8 mouse cellular contexts compared by ENCODE assay signal in the genomic region with DNA sequence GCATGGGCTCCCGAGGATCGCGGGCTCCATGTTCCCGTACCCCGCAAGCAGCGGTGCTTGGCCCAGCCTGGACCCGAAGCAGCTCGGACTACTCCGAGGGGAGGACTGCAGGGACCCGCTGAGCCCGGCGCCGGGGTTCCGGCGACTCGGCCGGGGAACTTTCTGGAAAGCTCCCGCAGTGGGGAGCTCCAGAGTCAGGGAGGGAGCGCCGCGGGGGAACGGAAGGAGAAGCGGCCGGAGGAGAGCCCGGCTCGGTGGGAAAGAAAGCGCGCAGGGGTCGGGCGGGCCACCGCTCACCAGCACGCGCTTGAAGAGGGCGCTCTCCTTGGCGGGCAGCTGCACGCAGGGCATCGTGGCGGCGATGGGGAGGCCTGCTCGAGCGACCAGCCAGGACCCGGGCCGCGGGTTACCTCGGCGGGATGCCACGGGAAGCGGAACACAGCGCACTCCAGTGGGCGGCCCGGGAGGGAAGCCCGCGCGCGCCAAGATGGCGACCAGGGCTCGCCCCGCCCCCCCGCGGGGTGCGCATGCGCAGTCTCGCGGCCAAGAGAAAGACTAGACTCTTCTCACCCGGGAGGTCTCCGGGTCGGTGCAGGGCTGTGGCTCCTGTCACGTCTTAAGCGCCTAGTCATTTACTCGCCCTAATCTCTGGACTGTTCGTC. TPM values are rescaled to one million over a fixed set of nuclear protein-coding genes. Genes with fewer than 3 reads are reported as not detected.
DNase-seq lines count a peak whose midpoint lies in the region; ATAC-seq and TF ChIP-seq lines count a peak whose summit lies in the region.

Gene Naa16, minus strand, starts transcription at position 514 of the 662 bp plus-strand sequence.

- H3K9ac ChIP-seq in forebrain, postnatal 0 days, result peak within 1 kb of the TSS; percentile 53
- peak within 1 kb of the TSS; percentile 94 for H3K9ac ChIP-seq in lung, embryonic 16.5 days (ENCODE audit: low read length)

- peaks cover 42% of the 10 kb centered on the region for H3K4me1 ChIP-seq in G1E (ENCODE audit: insufficient read depth, low read depth, low read length)
- H3K4me1 ChIP-seq in forebrain, postnatal 0 days (ENCODE audit: insufficient read depth), result peaks cover 4% of the 10 kb centered on the region; the same call in 1 of the 2 replicates
- H3K4me1 ChIP-seq in lung, embryonic 16.5 days (replicated peaks; ENCODE audit: control insufficient read depth, insufficient read depth, low read length), result peaks cover 7% of the 10 kb centered on the region

- peak within 1 kb of the TSS; percentile 65 for H3K4me2 ChIP-seq in forebrain, postnatal 0 days (ENCODE audit: low read depth)
- H3K4me2 ChIP-seq in lung, embryonic 16.5 days (ENCODE audit: low read depth, low read length), result peak within 1 kb of the TSS; percentile 79

- no peak for TF ChIP-seq CTCF in G1E (IDR thresholded peaks at IDR 0.05; ENCODE audit: low read depth, low read length)
- TF ChIP-seq CTCF in forebrain, postnatal 0 days (IDR thresholded peaks at IDR 0.05; ENCODE audit: low read depth), result peak; percentile 79

- peak within 1 kb of the TSS; percentile 84 for H3K4me3 ChIP-seq in G1E (ENCODE audit: low read depth, low read length)
- H3K4me3 ChIP-seq in forebrain, postnatal 0 days (ENCODE audit: low read depth, low read length), result peak within 1 kb of the TSS; percentile 84
- H3K4me3 ChIP-seq in lung, embryonic 16.5 days (ENCODE audit: low read length), result peak within 1 kb of the TSS; percentile 85

- WGBS in forebrain, postnatal 0 days, result 2% methylated on average over 71 of the region's 71 CpGs
- WGBS in lung, embryonic 16.5 days, result under 1% methylated on average over 64 of the region's 71 CpGs

- H3K27ac ChIP-seq in forebrain, postnatal 0 days (ENCODE audit: low read depth, low read length), result peak within 1 kb of the TSS; percentile 79
- peak within 1 kb of the TSS; percentile 97 for H3K27ac ChIP-seq in lung, embryonic 16.5 days (ENCODE audit: low read length)

- peak; percentile 77 for ATAC-seq in G1E (ENCODE audit: extremely low read depth, insufficient number of reproducible peaks, low FRiP score, poor library complexity, severe bottlenecking)
- peak; percentile 96 for ATAC-seq in forebrain, postnatal 0 days
- peak; percentile 74 to 86 for ATAC-seq in hematopoietic stem cell, adult 5-6 weeks (replicated peaks in 1 of 2; ENCODE audit: insufficient read depth in 1 of 2, low FRiP score in 2 of 2, low TSS enrichment in 1 of 2, low read depth in 1 of 2, poor library complexity in 2 of 2, severe bottlenecking in 2 of 2)
- ATAC-seq in lung, embryonic 16.5 days (ENCODE audit: low read depth), result peak; percentile 97

- peaks cover 26% of the 10 kb centered on the region for H3K36me3 ChIP-seq in G1E (replicated peaks)
- peaks cover 3% of the 10 kb centered on the region; the same call in 1 of the 2 replicates for H3K36me3 ChIP-seq in forebrain, postnatal 0 days (ENCODE audit: insufficient read depth)
- H3K36me3 ChIP-seq in lung, embryonic 16.5 days (ENCODE audit: control insufficient read depth, insufficient read depth, low read length), result 0 out of 2 replicates have a peak, but pooled peaks cover 4% of the 10 kb centered on the region

- H3K9me3 ChIP-seq in G1E (replicated peaks), result no peaks in the 10 kb centered on the region
- H3K9me3 ChIP-seq in forebrain, postnatal 0 days (ENCODE audit: low read length), result no peaks in the 10 kb centered on the region
- H3K9me3 ChIP-seq in lung, embryonic 16.5 days (ENCODE audit: control insufficient read depth, low read length), result no peaks in the 10 kb centered on the region

- H3K27me3 ChIP-seq in G1E (ENCODE audit: insufficient read depth, low read length), result no peaks in the 10 kb centered on the region
- no peaks in the 10 kb centered on the region for H3K27me3 ChIP-seq in forebrain, postnatal 0 days (ENCODE audit: insufficient read depth, low read length)
- H3K27me3 ChIP-seq in lung, embryonic 16.5 days (ENCODE audit: control insufficient read depth, insufficient read depth, low read depth, low read length), result no peaks in the 10 kb centered on the region

- DNase-seq in G1E (ENCODE audit: low spot score), result peak; percentile 81
- DNase-seq in cerebellum, adult 18-20 months, result peak; percentile 88 to 98
- DNase-seq in forebrain, postnatal 0 days, result peak; percentile 97
- DNase-seq in layer of hippocampus, adult 9-10 months (ENCODE audit: low spot score), result peak; percentile 86
- peak; percentile 88 for DNase-seq in ovary, postnatal 10 days (ENCODE audit: low spot score)
- DNase-seq in thymus, postnatal 10 days (ENCODE audit: low spot score in 2 of 2), result peak; percentile 89 to 96

RNA-seq across cellular contexts. Expression of gene Naa16, which starts in this region (rescaled TPM):
- total RNA-seq in G1E (2014; fragmentation: Nextera tagmentation), result 62.5 and 72.7 TPM in 2 replicates
- total RNA-seq in G1E (2017), result 26.2 and 29.6 TPM in 2 replicates
- 23.8 and 34.4 TPM in 2 replicates for polyA plus RNA-seq in G1E (2012)
- 5.7 and 10.9 TPM in 2 replicates for total RNA-seq in forebrain, postnatal 0 days (2014; rRNA removed)
- 8.5 and 10.5 TPM in 2 replicates for polyA plus RNA-seq in forebrain, postnatal 0 days (2015; fragmentation: Nextera tagmentation; extraction: Ambion mirVana)
- total RNA-seq in hematopoietic stem cell, adult 5-6 weeks (2017), result 41.0 and 78.3 TPM in 2 replicates
- 35.8 and 41.2 TPM in 2 replicates for polyA plus RNA-seq in lung, embryonic 16.5 days (2015; fragmentation: Nextera tagmentation; extraction: Ambion mirVana)

Comparison
In these comparisons a context has a peak if more than half of its experiments do, and no peak if none do; other contexts are left out.
1. Peak in every context shown above with its lines: DNase-seq, ATAC-seq, H3K4me3 ChIP-seq and H3K27ac ChIP-seq.